Mouse (Mus musculus): Measurements from ENCODE around the gene Espl1.

Espl1 gene

DNA sequence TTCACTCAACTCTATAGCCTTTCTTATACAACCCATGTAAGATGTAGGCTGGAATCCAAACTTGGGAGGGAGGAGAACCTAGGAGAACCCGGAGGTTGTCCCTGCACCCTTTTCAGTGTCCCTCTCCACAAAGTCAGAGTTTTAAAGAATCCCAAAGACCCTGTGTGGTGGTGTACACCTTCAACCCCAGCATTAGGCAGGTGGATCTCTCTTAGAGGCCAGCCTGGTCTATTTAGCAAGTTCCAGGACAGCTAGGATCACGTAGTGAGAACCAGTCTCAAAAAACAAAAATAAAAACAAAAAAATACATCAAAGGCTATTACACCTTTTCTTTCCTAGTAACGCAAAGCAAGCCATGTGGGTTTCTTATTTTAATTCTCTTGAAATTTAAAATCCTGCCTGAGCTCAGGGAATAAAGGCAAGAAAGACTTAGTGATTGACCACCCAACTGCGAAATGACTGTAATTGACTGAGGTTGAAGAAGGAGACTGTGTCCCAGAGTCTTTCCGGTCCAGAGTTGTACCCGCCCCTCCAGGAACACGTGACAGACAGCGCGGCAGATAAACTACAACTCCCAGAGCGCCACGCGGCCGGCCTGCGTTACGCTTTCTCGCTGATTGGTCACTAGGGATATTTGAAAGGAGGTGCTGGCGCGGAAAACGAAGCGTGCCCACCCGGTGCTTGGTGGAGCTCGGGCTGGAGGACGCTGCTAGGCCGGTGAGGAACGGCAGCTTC, at the start of gene Espl1:
Gene Espl1, plus strand, starts transcription at position 634 of the 735 bp plus-strand sequence.
- DNase-seq (ENCODE audit: low read depth) = peak; percentile 95

DNA sequence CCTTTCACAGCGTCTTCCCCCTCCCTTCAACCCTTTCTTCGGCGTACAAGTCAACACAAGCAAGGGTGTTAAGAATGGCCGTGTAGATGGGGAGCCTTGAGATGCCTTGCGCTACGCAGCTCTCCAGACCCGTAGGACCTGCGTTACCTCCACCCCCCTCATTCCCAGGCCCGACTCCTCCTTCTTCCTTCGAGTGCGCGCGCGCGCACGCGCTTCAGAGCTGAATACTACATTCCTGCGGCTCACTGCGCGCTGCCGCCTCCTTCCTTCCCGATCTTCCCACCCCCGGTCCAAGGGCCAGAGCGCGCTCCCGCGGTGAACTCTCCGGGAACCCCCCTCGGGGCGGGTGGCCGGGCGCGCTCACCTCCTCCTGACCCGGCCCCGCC, 49.2 kb upstream of the Espl1 start:
- peak; percentile 90 for DNase-seq (ENCODE audit: low read depth)

DNA sequence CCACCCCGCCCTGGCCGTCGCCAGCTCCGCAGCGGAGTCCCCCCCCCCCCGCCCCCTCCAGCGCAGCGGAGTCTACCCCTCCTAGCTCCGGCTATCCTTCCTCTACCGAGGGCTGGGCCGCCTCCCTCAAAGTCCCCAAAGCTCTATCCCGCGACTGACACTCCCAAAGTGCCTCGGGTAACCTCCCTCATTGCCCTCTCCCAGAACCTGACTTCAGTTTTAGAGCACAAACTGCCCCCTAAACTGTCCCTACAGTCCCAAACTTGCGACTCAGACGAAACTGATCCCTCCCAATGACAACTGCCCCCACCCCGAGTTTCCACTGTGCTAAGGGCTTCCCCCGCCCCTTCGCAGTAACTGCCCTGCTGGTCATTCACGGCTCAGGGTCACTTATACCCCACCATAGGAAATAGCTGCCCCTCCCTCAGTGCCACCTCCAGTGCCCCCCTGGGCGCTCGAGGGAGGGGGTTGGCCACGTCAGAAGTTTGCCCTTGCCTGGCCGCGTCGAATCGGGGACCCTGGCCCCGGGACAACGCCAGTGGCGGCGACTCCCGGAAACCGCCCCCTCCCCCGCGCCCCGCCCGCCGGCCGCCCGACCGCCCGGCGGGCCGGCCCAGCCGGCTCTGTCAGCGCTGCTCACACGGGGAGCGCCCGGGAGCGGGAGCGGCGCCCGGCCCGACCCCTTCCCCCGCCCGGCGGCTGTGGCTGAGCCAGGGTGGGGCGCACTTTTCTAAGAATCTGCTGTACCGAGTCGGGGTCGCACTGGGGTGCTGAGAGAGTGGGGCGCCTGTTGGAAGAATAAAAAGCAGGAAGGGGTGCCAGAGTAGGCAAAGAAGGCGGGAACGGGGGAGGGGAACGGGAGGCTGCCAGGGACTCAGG, 48.6 kb upstream of the Espl1 start:
- DNase-seq (ENCODE audit: low read depth) = no peak

DNA sequence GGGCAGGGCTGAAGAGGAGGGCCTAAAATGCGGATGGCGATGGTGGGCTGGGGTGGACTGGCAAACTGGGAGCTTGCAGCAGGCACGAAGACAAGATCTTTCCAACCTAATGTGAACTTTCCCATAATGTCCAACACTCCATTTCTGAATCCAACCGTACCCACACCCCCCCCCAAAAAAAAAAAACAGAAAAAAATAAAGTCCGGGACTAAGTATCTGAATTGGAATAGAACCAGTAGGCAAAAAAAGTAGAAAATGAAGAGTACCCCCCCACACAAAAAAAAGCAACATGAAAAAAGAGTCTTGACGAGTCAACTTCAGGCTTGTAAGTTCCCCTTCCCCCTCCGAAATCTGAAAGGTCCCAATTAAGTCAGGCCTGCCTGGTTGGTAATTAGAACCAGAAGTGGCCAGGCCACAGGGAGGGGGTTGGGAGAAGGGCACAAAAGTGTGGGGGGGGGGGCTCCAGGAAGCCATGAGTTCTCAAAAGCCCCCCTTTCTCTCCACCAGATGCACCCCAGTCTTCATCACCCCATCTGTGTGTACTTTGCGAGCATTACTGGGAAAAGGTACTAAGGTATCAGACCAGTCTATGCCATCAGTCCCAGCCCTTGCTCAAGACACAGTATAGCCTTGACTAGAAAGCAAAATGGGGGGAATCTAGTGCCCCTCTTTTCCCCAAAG, 47.8 kb upstream of the Espl1 start:
- no peak for DNase-seq (ENCODE audit: low read depth)

DNA sequence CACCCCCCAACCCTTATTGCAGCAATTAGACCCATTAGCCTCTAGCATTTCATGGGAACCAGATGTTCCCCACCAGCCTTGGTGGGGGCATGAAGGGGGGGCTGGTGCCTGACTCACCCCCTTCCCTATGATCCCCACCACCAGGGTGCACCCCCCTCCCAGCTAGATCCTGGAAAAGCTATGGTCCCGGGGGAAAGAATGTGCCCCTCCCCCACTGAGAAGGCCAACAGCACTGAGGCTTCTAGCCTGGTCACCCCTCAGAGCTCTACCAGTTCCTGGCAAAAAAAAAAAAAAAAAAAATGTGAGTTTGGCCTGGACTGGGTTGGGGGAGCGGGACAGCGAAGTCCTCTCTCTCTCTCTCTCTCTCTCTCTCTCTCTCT, 47.3 kb upstream of the Espl1 start:
- DNase-seq (ENCODE audit: low read depth) = no peak

DNA sequence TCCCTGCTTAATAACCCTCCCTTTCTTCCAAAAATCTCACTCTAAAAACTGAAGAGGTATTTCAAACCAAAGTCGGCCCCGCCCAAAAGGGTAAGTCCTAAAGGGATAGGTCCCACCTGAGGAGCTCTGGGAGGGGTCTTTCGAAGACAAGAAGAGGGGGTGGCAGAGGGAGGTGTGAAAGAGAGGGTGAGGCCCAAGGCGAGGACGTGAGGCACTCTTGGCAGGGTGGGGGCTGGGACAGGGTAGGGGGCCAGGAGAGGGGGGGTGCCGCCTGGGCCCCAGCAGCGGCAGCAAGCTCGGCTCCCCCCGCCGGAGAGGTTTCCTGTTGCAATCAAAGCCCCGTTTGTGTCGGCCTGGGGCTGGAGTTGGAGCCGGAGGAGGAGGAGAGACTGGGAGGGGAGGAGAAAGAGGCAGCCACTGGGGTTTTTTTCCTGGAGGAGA, 46.8 kb upstream of the Espl1 start:
- no peak for DNase-seq (ENCODE audit: low read depth)

DNA sequence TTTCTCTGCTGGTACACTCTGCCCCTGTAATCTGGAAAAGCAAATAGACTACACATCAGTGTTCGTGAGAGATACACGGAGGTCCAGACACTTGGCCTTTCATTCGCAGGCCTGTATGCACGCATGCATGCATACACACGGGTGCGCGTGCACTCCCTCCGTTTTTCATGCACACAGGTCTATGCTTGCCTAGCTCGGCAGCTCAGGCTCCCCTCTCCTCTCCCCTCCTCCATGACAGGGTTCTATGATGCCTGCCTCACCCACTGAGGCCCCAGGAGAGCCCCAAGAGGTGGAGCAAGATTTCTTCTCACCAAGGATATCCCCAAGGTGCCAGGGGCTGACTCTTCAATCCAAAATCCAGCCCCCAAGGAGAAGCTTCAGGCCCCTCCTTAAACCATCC, 46.1 kb upstream of the Espl1 start:
- DNase-seq (ENCODE audit: low read depth) = no peak

DNA sequence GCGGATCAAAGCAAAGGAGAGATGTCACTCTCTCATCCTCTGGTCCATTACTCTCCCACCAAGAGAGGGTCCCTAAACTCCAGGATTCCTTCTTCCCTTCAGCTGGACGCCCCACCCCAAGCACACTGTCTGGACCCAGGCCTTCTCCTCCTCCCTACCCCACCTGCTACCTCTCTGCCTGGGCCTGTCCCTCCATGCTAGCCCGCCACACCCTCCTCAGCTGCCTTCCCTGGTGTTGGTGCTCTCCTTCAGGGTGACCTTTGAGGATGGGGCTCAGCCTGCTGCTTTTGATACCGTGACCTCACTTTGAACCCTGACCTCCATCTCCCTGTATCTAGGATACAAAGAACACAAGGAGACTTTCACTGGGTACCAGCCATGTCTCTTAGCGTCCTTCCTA, 45.5 kb upstream of the Espl1 start:
- no peak for DNase-seq (ENCODE audit: low read depth)

DNA sequence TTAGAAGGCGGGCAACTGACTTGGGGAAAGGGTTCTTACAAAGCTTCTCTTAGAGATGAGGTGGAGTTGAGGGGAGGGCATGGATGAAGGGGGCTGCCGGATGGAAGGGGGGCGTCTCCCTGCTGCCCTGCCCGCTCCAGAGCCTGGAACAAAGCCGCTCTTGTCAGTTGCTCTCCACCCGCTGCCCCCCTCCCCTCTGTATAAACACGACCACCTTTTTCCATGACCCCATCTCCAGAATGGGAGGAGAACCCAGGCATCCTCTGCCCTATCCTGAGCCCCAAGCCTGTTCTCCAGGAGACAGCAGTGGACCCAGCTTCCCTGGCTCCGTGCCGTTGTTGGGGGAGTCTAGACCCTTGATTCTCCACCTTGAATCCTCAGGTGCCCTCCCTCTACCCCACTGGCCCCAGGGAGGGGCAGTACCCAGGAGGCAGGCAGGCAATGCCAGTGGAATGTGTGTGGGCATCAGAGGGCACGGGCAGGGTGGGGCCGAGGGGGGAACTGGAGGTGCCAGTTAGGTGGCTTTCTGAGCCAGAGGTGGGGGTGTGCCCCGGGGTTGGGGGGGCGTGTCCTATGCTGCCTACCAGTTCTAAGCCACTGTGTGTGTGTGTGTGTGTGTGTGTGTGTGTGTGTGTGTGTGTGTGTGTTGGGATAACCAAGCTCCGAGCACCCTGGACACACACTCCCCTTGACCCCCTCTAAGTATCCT, 40.4 kb upstream of the Espl1 start:
- DNase-seq (ENCODE audit: low read depth) = no peak

DNA sequence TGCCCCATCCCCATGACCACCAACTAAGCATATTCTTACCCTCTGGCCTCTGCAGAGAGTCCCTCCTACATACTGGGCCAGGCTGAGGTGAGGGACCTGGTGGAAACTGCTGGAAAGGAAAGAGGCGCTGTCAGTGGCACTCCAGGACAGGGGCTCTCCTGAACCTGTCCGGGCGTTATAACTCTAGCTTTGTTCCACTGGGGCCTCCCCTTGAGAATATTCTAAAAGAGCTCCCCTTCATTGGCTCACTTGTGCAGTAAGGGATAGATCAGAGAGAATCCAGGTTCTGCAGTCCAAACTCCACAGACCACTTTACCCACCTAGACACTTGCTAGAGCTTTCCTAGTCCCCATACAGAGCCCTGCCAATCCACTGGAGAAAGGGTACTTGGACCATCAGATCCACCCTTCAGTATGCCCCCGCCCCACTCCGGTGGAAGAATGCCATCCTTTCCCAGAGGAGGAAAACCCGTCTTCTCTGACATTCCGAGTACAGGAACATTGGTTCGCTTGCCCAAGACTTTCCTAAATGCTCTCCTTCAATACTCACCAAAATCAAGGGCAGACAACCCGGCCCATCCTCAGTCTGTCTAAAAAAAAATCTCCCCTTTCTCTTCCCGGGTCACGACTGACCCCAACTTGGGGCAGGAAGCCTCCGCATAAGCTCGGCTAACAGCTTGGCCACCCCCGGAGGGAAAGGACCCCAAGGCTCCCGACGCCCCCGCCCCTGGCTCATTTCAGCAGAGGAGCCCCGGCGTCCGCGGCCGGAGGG, 39.5 kb upstream of the Espl1 start:
- no peak for DNase-seq (ENCODE audit: low read depth)

DNA sequence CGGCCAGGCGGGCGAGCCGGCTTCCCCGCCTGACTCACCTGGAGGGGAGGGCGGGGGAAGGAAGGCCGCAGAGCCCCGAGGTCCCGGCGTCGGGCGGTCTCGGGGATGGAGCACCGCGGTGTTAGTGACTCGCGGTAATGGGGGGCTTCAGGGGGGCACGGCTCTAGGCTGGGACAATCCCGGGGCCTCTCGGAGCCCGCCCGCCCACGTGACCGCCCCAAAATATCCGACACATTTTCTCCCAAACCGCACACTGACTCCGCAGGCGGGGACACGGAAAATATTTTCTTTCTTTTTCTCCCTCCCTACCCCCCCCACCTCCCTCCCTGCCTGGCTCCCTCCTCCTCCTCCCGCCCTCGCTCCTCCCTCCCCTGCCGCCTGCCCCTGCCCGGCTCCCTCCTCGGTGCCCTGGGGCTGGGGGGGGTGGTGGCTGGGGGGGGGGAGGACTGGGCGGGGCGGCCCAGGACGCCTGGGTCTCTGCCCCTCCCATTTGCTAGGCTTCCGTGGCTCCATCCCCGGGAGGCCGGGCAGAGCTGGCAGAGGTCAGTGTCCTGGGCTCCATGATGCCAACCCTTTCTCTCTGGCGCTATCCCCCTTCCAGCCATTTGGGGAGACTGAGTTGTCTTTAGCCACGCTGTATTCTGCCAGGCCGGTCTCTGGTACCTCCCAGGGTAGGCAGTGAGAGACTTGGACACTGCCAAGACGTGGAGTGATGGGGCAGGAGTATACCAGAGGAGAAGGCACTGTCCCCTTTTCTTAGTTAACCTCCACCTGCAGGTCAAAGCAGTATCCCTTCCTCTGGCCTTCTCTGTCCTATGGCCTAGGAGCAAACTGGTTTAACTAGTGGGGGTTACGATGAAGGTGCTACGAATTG, 38.6 kb upstream of the Espl1 start, which contains the start of gene Rarg:
Gene Rarg, minus strand, starts transcription at position 316 of the 874 bp plus-strand sequence.
- DNase-seq (ENCODE audit: low read depth) = peak; percentile 77

DNA sequence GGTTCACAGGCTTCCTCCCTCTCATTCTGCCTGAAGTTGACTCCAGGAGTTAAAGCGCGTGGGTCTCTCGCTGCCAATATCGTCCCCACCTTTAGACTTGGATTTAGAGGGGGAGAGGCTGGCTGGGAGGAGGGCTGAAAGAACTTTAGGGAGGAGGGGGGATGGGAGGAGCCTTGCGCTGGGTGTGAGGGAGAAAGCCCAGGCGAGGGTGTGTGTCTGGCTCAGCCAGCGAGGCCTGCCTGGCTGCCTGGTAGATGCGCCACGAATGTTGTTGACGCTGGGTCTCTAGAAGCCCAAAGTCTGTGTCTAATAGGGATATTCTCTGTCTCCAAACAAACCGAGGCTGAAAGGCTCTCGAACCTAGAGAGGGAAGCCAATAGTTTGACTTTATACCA, 38.0 kb upstream of the Espl1 start:
- no peak for DNase-seq (ENCODE audit: low read depth)

DNA sequence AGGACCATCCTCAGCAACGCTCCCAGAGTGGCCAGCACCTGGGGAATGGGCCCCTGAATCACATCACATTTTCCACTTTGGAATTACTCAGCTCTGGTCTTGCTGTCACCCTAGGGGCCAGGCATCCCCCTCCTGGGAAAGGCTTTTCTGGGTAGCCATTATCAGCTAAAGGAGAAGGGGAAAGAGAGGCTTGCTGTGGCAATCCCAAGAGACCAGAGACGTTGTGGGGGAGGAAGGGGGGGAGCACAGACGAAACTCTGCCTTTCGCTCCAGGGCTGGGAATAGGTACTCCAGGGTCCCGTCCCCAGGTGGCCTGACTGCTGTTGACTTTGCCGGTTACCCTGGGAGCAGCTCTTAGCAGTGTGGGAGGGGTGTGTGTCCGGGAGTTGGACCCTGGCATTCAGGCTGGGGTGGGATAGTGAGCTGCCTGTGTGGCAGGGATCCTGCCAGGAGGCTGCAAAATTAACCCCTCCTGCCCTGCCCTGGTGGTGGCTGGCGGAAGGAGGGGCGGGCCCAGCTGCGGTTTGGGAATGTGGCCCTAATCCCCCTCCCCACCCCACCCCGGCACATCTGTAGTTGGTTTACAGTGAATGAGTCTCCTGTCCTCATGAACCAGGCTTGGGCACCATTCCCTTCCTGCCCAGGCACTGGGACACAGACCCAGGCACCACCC, 37.3 kb upstream of the Espl1 start:
- no peak for DNase-seq (ENCODE audit: low read depth)

DNA sequence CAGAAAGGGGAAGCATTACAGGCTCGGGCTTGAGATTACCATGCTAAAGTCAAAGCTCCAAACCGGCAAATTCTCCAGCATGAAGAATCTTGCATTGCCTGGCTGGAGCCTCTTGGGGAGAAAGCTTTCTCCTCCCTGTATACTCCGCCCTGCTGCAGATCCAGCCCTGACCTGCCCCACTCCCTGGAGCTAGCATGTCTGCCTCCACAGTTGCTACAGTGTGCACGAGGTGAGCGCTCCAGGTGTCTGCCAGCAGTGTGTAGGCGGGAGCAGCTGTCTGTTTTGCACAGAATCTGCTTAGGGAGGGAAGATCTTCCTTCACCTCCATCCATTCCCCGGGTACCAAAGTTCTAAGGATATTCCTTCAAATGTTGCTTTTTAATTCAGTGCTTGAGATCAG, 33.5 kb upstream of the Espl1 start:
- DNase-seq (ENCODE audit: low read depth) = no peak

DNA sequence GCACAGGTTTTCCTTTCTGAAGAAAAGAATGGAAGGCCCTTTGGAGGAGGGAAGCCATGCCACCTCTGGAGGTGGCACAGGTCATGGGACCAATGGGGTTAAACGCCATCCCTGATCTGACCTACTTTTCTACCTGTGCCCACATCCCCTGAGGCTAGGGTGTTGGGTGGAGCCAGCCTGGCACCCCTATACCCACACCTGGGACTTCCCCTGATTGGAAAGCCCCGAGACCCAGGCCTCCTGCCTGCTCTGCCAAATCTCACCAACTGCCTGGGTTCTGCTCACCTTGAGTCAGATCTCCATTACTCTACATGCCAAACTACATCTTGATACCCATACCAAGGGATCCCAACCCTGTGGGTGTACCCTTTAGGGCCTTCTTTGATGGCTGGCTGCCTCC, 33.0 kb upstream of the Espl1 start:
- DNase-seq (ENCODE audit: low read depth) = peak; percentile 87

DNA sequence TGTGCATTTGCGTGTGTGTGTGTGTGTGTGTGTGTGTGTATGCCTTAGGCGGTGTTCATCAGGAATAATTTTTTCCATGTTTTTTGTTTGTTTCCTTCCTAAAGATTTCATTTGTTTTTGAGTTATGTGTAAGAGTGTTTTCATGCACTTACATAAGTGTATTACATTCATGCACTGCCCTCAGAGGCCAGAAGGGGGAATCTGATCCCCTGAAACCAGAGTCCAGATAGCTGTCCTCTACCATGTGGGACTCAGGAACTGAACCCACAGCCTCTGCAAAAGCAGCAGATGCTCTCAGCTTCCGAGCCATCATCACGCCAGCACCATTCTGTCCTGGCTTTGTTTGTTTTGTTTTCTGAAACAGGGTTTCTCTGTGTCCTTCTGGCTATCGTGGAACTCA, 30.5 kb upstream of the Espl1 start:
- peak; percentile 50 for DNase-seq (ENCODE audit: low read depth)

DNA sequence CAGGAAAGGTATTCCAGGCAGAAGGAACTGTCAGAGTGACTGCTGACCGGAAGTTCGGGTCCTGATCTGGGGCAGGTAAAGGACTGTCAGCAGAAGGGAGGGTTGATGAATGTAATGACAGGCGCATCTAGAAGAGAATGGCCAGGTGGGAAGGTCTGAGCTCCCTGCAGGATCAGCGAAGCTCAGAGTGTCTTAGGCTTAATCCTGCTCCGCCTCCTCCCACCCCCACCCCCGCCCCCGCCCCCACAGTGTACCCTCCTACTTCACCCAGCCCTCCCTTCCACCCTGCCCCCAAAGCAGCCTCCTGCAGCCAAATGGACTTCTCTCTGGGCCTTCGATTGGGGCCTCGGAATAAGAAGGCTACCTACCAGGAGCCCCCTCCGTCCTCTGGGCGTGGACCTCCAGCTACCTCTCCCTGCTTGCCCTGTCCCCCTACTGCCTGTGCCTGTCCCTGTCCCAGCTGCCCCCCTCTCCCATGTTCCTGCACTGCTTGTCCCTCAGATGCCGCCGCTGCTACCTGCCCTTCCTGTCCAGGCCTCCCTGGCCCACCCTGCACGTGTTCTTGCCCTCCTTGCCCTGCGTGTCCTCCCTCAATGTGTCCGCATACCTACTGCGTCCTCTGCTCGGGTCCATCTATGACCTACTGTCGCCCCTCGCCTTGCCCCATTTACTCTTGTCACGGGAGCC, 25.6 kb upstream of the Espl1 start, which contains the start of gene Gm9918:
Gene Gm9918, plus strand, starts transcription at position 290 of the 687 bp plus-strand sequence.
- DNase-seq (ENCODE audit: low read depth) = no peak

DNA sequence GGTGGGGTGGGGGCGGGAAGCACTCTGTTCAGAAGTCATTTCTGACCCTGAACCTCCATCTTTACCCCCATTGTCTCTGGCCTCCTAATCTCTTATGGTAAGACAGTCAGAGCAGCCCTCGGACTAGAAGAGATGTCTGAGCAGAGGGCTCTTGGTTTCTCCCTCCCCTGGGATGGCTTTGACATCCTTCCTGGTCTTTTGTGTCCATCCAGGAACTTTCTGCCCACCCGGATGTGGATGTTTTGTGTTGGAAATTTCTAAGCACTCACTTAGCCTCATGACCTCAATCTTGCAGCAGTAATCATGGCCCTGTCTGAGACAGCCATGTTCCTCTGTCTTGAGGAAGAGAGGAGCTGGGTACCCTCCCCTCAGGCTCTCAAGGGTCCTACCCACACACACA, 24.6 kb upstream of the Espl1 start:
- no peak for DNase-seq (ENCODE audit: low read depth)
